Mouse (Mus musculus) testis, adult 2 months (tissue): ENCODE measurements around the gene Trim31.

Experiments used
- CTCF ChIP-seq: fragments of 200-500 bp; IDR thresholded peaks from 2 replicates; pipeline ENCODE4 v1.5.1; 2012; ENCODE audit warnings: low read depth, mild to moderate bottlenecking, inconsistent platforms, low read length, moderate library complexity; ENCODE audit not compliant: control insufficient read depth, insufficient read depth, insufficient replicate concordance
- POLR2A ChIP-seq: fragments of 200-500 bp; IDR thresholded peaks from 2 replicates; pipeline ENCODE4 v1.6.1; 2012; ENCODE audit warnings: low read depth, mild to moderate bottlenecking, inconsistent platforms, low read length, moderate library complexity; ENCODE audit not compliant: control insufficient read depth

GRCm38 (mm10) chr17:36900691-36901090, 2.8 kb downstream of the Trim31 start:
- TF ChIP-seq POLR2A (no peak), CTCF (no peak)
